Mouse (Mus musculus): Measurements from ENCODE around the gene Zc3h14.
A peak's percentile ranks its signal among the peaks of the same experiment; 100 is the strongest.

Zc3h14 gene

DNA sequence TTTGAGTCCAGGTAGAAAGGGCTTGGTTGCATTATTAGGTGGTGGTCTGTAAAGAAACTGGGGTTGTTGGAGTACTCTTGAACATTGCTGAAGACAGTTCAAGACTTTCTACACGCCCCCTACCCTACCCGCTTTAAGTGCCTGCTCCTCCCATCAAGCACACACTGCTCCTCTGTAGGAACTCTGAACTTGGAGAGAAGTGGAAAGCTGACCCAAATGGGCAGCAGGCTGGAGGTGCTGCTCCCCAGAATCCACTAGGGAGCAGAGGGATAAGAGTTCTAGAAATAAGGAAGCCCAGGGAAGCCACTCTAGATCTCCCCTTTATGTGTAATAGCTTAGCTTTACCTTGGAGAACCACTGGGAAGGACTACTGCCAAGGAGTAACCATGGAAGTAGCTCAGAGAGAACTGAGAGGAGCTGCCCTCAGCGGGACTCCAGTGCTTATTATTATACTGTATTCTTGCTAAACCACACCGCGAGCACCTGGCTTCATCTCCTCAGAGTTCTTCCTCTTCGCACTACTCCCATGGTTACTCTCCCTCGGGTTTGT lies 8.9 kb upstream of the Zc3h14 start:
- DNase-seq (ENCODE audit: extremely low spot score, low spot score), result peak; percentile 49

DNA sequence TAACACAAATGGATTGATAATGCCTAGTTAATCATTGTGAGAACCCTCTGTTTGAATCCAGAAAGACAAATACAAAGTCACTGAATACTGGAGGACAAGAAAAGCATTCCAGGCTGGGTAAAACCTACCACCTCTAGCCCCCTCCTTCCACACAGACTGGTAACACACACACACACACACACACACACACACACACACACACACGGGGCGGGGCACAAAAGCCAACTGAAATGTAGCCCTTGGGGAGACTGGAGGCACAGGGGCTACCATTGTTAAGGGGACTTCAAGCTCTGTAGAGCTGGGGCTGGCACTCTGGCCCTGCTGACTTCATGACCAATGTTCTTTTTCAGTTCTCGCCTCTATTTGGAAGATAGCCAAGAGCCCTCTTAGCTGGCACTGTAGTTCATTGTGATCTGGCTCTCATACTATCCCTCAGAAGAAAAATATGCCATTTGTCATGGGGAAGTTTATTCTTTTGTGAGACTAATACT lies 5.7 kb upstream of the Zc3h14 start:
- no peak for DNase-seq (ENCODE audit: extremely low spot score, low spot score)

DNA sequence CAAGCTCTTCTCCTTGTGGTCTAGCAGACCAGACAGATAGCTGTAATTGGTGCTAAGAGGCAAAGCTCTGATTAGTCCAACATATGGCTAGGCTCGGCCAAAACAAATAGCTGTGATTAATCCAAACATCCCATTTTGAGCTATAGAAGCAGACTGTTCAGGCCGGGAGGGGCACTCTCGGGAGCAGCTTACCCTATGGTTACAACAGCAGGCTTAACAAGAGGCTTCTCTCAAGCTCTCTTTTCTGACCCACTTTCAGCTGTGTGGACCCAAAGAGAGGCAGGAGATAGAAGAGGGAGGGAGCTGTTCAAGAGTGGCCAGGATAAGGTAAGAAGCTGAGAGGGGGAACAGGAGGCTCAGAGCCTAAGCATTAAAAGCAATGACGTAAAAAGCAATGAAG lies 1.1 kb upstream of the Zc3h14 start:
- DNase-seq (ENCODE audit: extremely low spot score, low spot score), result no peak

DNA sequence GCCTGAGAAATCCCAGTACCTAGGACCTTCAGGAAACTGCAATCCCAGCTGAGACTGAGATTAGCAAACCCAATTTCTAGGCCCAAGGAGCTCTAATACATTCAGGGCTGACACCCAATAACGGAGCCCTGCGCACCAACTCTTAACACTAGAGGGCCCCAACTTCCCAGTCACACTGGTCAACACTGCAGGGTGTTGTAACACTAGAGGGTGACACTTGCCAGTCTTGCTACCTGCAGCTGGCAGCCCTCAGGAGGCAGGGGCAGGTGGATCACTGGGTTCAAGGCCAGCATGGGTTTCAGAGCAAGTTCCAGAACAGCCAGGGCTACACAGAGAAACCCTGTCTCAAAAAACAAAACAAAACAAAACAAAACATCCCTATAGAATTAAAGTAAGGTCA lies 633 bp upstream of the Zc3h14 start:
- peak; percentile 36 for DNase-seq (ENCODE audit: extremely low spot score, low spot score)

DNA sequence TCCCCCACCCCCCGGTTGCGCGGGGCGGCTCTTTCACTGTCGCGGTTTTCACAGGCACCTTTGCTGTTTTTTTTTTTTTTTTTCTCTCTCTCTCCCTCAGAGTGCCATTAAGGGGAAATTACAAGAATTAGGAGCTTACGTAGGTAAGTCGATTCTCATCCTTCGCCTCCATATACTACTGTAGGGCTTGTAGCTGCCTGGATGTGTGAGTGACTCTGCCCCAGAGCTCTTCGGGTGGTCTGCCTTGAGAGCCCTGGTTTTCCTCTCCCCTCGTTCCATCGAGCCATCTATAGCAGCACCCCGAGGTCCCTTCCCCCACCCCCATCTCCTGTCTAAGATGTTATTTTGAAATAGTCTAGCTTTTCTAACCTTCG lies 603 bp downstream of the Zc3h14 start:
- DNase-seq (ENCODE audit: extremely low spot score, low spot score), result no peak

DNA sequence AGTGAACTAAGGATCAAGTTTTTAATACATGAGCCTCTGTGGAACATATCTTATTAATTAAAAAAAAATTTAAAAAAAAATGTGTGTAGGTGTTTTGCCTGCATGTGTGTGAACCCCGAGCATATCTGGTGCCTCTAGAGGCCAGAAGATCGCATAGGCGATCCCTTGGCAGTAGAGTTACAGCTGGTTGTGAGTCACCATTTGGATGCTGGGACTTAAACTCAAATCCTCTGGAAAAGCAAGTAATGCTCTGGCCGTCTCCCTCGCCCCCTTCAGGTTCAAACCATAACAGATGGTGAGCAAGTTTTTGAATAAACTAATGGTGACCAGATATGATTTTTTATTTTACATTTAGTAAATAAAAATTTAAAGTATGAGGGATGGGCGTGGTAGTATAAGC lies 10.9 kb downstream of the Zc3h14 start:
- DNase-seq (ENCODE audit: extremely low spot score, low spot score), result no peak

DNA sequence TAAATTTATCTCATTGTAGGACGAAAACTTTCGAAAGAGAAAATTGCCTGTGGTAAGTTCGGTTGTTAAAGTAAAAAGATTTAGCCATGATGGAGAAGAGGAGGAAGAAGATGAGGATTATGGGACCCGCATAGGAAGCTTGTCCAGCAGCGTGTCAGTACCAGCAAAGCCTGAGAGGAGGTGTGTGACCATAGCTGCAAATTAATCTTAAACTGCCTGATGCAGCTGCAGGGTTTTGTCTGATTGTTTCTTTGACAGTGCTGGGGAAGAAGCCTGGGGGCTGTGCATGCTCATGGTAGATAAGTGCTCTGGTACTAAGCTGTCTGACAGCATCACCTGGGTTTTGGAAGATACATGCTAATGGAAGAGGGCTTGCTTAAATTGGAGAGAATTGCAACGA lies 12.9 kb downstream of the Zc3h14 start:
- DNase-seq (ENCODE audit: extremely low spot score, low spot score), result no peak

DNA sequence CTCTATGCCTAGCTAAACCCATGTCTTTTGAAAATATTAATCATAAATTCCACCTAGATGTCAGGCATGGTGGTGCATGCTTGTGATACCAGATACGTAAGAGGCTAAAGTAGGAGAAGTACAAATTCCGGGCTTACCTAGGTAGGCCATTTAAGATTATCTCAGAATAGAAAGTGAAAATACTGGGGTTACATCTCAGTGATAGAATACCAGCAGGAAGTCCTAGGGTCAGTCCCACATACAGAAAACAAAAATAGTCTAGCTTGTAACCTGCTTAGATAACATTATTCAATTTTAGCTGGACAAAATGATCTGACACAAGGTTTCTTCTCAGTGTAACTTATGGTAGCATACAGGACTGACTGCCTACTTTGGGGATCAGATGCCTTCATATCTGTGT lies 19.5 kb downstream of the Zc3h14 start:
- no peak for DNase-seq (ENCODE audit: extremely low spot score, low spot score)

DNA sequence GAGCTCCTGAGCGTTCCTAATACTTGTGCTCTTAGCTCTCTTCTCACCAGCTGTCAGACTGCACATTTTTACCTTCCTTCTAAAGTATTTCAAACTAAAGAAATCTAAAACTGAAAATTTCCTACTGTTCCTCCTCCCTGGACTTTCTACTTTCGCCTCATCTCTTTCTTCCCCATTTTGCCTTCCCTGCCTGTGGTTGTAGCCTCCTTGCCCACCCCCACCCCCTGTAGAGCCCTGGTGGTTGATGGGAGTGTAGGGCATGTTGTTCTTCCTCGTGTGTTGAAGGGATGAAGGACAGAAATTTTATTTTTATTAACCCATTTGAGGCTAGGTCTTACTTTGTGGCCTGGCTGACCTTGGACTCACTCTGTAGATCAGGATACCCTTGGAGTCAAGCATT lies 30.7 kb downstream of the Zc3h14 start:
- no peak for DNase-seq (ENCODE audit: extremely low spot score, low spot score)

DNA sequence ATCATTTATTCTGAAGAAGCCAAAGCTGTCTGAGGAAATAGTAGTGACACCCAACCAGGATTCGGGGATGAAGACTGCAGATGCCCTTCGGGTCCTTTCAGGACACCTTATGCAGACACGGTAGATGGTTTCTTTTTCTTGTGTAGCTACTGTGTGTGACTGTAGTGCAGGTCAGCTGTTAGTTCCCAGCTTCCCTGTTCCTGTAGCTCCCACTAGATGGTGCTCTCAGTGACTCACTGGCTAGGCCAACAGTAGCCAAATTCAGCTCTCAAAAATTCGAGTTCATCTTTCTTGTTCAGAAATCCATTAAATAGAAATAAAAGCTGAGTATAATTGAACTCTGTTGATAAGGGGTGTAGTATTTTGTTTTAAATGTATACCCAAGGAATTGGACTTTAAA lies 32.4 kb downstream of the Zc3h14 start:
- no peak for DNase-seq (ENCODE audit: extremely low spot score, low spot score)

DNA sequence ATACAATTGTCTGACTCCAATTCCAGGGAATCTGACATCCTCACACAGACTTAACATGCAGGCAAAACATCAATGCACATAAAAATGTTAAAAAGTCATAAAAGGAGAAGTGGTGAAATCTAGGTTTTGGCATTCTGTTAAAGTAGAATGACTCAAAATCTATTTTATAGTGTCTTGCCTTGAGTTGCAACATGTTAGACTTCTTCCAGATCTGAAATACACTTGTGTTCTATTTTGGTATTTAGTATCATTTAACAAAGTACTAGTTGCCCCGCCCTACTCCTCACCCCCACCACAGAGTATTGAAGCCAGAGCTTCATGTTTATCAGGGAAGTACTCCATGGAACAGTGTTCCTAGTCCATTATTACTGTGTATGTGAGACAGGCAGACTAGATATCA lies 37.5 kb downstream of the Zc3h14 start:
- no peak for DNase-seq (ENCODE audit: extremely low spot score, low spot score)

DNA sequence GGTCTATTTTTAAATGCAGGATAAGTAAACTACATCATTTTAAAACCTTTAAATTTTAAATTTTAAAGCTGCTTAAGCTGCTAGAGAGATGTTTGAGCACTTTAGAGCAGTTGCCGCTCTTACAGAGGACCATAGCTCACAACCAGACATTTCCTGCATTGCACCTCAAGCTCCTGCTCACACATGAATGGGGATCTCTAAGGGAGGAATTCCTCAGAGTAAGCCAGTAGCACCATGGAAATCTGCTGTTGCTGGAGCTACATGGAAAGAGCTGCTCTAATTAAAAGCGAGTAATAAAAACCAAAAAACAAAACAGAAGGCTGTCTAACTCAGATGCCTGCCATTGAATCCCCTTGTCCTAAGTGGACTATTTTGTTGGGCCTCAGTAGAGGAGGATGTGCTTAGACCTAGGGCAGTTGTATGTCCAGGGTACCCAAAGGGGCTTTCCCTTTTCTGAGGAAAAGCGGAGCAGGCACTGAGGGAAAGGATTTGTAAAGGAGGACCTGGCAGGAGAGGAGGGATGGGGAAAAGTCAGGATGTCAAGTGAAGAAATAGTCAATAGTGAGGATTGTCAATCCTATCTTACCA lies 49.1 kb downstream of the Zc3h14 start:
- no peak for DNase-seq (ENCODE audit: extremely low spot score, low spot score)

DNA sequence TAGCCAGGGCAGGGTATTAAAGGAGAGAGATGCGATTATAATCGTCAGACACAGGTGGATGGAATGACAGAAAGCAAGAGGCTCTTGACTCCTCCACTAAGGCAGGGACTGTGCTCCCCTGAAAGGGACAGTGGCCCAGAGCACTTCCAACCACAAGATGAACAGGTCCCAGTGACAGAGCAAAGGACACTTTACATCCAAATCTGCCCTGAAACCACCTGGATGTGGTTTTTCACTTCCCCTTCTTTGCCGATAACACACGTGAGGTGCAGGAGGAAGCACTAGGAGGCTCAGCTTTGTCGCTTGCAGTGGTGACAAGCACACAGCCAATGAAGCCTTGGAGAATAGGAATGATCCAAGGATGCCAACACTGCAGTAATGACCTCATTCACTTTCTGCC lies 53.6 kb downstream of the Zc3h14 start:
- DNase-seq (ENCODE audit: extremely low spot score, low spot score), result no peak

DNA sequence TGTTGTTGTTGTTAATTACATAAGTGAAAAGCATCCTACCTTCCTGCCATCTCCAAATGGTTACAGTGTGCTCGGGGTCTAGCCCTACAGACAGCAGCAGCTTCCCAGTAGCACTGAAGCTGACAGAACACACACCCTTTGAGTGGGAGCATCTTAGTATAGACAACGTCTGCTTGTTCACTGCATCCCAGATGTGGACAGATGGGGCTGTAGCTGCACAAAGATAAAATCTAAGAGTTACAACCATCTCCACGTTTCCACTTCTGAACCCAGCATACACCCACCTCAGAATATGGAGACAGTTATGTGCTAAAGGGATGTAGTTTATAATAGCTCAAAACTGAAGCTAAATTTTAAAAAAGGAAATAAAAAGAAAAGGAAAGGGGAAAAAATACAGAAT lies 55.5 kb downstream of the Zc3h14 start:
- DNase-seq (ENCODE audit: extremely low spot score, low spot score), result no peak

DNA sequence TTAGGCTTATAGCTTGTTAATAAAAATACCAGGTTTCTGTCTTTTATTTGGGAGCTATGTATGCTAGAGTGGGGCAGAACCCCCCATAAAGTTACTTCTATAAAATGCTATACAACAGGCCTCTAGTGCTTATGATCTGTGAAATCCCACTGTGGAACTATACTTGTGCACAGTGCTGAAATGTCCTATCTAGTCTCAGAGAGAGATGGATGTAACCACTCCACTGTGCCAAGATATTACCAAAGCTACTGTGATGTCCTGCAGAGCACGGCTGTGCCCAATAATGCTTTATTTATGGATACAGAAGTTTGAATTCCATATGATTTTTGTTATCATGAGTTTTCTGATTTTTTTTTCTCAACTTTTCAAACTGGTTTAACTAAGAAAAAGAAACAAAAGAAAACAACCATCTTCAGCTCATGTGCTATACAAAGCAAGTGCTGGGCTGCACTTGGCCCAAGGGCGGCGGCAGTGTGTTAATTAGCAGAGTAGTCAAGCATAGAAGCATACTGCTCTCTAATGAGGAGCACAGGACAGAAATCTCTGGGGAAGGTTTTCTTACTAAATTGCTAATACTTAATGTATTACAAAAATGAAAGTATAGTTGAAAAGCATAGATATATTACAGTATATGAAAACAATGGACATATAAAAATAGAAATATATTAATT lies 57.4 kb downstream of the Zc3h14 start:
- no peak for DNase-seq (ENCODE audit: extremely low spot score, low spot score)

DNA sequence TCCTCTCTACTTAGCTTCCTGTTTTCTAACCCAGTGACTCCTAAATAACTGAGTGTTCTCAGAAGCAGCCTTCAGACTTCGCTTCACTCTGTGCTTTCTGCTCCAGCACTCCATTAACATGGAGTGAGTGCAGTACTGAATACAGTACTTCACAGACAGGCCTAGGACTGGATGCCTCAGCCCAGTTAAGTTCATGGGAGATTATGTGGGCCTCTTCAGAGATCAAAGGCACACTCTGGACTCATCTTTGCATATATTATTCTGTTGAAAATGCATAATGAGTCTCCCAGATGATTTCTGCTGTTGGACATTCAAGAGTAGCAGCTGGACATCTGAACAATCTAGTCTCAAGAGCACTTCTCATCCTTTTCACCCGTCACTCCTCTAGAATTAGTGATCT lies 74.0 kb downstream of the Zc3h14 start:
- no peak for DNase-seq (ENCODE audit: extremely low spot score, low spot score)

DNA sequence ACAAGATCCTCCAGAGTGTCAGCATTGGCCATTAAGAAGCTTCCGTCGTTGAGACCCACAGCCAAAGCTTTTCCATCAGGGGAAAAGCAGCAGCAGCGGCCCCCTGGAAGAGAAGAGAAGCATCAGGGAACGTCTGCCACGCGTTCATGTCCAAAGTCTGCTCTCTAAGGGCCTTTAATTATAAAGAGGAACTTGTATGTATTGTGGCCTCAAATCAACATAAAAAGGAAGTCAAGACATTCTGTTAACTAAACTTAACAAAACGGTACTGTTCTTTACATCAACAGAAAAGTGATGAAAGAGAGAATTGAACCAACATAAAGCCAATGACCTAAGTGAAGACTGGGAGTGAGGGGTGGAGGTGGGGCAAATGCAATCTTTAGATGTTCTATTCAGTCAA lies 84.4 kb downstream of the Zc3h14 start:
- no peak for DNase-seq (ENCODE audit: extremely low spot score, low spot score)

DNA sequence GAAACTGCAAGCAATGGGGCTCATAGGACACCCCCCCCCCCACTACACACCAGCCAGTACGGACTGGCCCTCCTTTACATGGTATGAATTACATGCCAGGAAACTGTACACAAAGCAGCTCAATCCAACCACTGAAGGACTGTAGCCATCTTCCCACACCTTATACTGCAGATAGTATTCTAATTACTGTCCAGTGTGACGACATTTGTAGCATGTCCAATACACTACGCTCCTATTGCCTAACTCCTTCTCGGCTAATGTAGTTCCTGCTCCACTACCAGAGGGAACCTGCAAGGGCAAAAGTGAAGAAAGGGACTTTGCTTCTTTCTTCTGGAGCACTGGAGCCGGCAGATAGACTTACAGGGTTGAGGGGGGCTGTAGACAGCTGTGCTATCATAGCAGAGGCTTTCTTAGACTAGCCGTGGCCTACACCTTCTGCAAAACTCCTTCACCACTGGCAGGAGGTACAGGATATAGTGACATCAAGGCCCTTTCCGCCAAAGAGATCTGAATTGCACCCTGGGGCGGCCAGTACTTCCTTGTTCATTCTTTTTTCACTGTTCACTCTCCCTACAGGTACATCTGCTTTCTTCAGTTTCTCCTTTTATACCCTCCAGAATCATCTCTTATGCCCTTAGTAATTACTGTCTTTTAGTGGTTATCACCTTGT lies 86.3 kb downstream of the Zc3h14 start:
- DNase-seq (ENCODE audit: extremely low spot score, low spot score), result no peak

DNA sequence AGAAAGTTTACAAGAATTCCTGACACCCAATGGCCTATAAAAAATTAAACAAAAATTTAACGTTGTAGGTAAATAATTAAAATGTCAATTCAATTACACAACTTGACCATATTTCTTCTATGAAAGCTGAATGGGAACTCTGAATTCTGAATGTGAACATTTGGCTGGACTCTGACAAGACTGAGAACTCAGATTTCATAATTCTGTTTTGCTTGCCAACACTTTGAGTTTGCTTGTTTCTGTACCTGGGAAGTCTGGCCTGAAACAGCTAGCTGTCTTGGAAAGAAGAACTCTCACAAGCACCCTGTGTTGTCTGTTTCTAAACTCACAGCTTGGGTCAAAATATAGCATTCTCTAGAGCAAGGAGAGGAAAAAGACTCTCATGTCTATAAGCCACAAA lies 87.1 kb downstream of the Zc3h14 start:
- no peak for DNase-seq (ENCODE audit: extremely low spot score, low spot score)

DNA sequence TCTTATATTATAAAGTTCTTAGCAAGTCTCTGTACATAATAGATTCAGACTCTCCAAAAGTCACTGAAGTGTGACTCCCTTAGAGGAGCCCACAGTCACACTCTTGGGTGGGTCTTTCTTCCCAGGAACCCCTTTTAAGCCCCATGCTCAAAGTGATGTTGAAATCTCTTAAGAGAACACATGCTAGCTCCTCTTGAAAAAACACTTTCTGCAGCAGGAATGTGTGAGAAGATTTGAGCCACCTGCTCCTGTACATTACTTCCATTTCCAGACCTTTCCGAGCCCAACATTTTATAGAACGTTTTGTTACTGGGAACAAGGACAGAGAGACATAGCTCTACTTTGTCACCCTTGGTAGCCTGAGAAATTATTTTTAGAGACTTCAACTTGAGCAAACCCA lies 88.1 kb downstream of the Zc3h14 start:
- DNase-seq (ENCODE audit: extremely low spot score, low spot score), result no peak

DNA sequence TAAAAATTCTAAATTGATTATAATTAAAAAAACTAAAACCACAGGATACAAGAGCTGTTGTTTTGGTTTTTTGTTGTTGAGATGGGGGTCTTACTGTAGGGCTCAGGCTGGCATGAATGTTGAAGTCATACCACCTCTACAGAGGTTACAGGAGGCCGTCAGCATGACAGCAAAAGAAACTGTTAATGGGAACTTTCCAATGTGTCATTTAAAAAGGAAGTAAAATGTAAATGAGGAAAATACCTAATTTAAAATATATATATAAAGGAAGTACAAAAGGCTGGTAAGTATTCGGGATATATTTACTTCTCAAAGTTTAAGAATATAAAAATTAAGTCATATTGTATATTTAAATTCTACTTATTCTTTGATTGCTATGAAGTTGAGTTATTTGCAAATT lies 88.7 kb downstream of the Zc3h14 start:
- no peak for DNase-seq (ENCODE audit: extremely low spot score, low spot score)

All from neural tube, embryonic 10.5 days (tissue).